Mouse (Mus musculus) layer of hippocampus, postnatal 14 days (tissue): ENCODE measurements around the gene Hdx. TPM values are rescaled to one million over a fixed set of nuclear protein-coding genes. Genes with fewer than 3 reads are reported as not detected.
A peak's percentile ranks its signal among the peaks of the same experiment; 100 is the strongest.

ENCODE experiments used
- DNase-seq, 2 experiments: peaks; one replicate each; pipeline ENCODE4 v3.0.0; 2021 to 2022; ENCODE audit warnings: low spot score in 2 of 2, mixed read lengths in 1 of 2
- long read RNA-seq, 2 experiments: library from polyadenylated mRNA; stranded (forward); transcript quantifications; one replicate each; pipeline ENCODE4 v2.0.0; 2021
- total RNA-seq, 2 experiments: library from RNA; stranded (reverse); gene quantifications; 2 replicates each; pipeline ENCODE4 v1.2.3; 2021

Gene Hdx
- 1 to 10 TPM; 3.4 to 3.8 TPM for total RNA-seq
- long read RNA-seq, experiment 1 = 0 reads
- long read RNA-seq, experiment 2, partial matches to known transcripts = 1 of 1 reads
- long read RNA-seq, experiment 2, other reads (novel, unspliced or antisense) = 0 of 1 reads

- DNase-seq = peak; percentile 49 to 67
Observed at GRCm38 (mm10) chrX:111696356-111697282, at the start of gene Hdx. Gene Hdx (minus strand): TSS chrX:111697079.

DNA sequence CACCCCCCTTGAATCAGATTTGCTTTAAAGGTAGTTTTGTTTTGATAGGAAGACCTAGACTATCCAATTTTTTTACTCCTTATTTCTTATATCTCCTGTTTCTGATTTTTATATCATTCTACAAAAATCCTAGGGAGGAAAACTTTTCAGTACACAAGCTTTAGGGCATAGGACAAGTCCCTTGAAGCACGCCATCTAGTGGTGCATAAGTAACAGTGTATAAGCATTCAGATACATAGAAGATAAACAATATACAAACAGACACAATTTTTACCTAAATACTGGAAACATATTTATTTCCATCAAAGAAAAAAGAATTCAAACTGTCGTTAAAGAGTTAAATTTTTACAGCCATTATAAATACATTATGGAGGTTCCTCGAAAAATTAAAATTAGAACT lies 11.2 kb downstream of the Hdx start:
- no peak for DNase-seq

DNA sequence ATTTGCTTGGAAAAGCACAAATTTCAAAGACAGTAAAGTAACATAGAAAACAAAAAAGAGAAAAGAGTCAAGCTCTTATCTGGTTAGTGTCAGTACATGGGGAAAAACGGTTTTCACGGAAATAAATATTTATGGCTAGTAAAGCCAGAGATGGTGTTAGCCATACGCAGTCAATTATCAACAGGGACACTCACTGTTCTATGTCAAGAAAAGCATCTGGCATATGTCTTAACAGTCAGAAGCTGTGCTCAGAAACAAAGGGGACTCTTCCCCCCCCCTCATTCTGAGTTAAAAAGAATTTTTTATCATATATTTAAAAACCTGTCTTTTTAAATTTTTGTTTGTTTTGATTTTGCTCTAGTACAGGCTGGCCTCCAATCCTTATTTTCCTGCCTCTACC lies 25.2 kb downstream of the Hdx start:
- DNase-seq = no peak

GRCm38 (mm10) chrX:111660381-111660780 lies 36.5 kb downstream of the Hdx start:
- DNase-seq = no peak

- no peak for DNase-seq
Observed at GRCm38 (mm10) chrX:111658671-111659070, 38.2 kb downstream of the Hdx start.

DNA sequence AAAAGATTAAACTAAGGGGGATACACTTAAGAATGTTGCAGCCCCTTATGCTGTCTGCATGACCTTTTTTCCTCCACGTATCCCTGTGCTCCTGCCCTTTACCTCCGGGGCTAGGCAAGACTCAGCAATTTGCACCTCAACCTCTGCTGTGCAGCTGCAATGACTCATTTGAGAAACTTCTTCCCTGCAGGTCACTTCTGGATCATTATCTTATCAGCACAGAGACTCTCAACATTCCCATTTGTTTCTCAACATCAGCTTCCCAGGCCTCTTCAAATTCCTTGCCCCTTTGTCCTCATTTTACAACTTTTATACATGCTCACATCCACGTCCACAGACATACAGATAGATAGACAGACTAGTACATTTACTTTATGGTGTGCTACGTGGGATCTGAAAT lies 51.9 kb downstream of the Hdx start:
- DNase-seq = no peak

GRCm38 (mm10) chrX:111640616-111641015 lies 56.3 kb downstream of the Hdx start:
- no peak for DNase-seq

- no peak for DNase-seq
Observed at GRCm38 (mm10) chrX:111597631-111598161, 99.2 kb downstream of the Hdx start.

DNA sequence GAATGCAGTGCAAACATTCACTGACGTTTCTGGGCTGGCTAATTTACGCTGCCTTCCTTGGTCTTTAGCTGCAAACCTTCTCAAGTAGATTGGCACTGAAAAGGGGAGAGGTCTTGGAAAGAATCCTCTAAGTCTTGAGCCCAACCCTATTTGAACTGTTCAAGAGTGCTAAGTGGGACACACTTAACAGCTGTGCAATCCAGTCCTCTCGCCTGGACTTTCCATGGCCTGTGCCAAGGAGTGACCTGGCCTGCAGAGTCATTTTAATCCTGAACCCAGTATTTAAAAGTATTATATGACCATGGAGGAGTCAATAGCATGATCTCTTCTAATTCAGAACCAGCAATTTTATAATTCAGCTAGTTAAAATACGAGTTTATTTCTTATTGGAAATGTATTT lies 109.3 kb downstream of the Hdx start:
- no peak for DNase-seq

GRCm38 (mm10) chrX:111577044-111577443 lies 119.8 kb downstream of the Hdx start:
- no peak for DNase-seq

DNA sequence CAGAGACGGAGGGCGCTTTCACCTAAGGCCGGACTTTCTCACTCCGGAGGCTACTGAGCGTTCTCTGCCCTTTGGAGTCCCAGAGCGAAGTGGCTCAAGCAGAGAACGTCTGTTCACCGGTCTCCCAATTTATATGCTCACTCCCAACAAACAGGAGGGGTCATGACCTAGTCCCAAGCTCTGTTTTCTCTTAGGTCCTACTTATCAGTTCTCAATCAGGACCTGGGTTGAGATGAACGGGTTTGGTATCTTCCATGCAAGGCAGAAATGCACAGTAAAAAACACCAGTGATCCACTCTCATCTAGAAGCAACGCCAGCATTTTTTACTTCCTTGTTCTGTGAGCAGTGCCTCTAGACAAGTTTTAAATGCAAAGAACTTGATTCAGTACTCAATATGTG lies 159.0 kb downstream of the Hdx start, which contains the start of gene Rps6ka6:
Rps6ka6 (minus strand) TSS at position 101 of the 400 bp plus-strand sequence.
- DNase-seq = no peak

Other genes with a start within 250 kb of the Hdx start
- gene Rps6ka6, start 159.1 kb downstream of the Hdx start, total RNA-seq = 1 to 10 TPM; 6.4 to 7.7 TPM
- gene Gm45194, start 194.3 kb upstream of the Hdx start, total RNA-seq = under 1 TPM in 1 of 2 experiments, not detected in 1; 0.19 TPM